Mouse (Mus musculus): ENCODE measurements around the gene Nek9.
A peak's percentile ranks its signal among the peaks of the same experiment; 100 is the strongest.

Nek9 gene

GRCm38 (mm10) chr12:85347196-85347595 lies 8.0 kb upstream of the Nek9 start:
- DNase-seq (ENCODE audit: low read depth, low spot score) = no peak

GRCm38 (mm10) chr12:85346374-85346773 lies 7.2 kb upstream of the Nek9 start:
- DNase-seq (ENCODE audit: low read depth, low spot score) = peak; percentile 41

GRCm38 (mm10) chr12:85345559-85345958 lies 6.4 kb upstream of the Nek9 start:
- no peak for DNase-seq (ENCODE audit: low read depth, low spot score)

- DNase-seq (ENCODE audit: low read depth, low spot score) = no peak
These were observed 5.1 kb upstream of the Nek9 start for GRCm38 (mm10) chr12:85344252-85344651.

GRCm38 (mm10) chr12:85342310-85342709 lies 3.1 kb upstream of the Nek9 start:
- DNase-seq (ENCODE audit: low read depth, low spot score) = peak; percentile 77

GRCm38 (mm10) chr12:85341131-85341530 lies 2.0 kb upstream of the Nek9 start:
- peak; percentile 68 for DNase-seq (ENCODE audit: low read depth, low spot score)

GRCm38 (mm10) chr12:85339947-85340346 lies 785 bp upstream of the Nek9 start:
- no peak for DNase-seq (ENCODE audit: low read depth, low spot score)

GRCm38 (mm10) chr12:85338815-85339214 lies 347 bp downstream of the Nek9 start:
- DNase-seq (ENCODE audit: low read depth, low spot score) = no peak

- no peak for DNase-seq (ENCODE audit: low read depth, low spot score)
These were observed 1.4 kb downstream of the Nek9 start for GRCm38 (mm10) chr12:85337567-85338311.

GRCm38 (mm10) chr12:85330153-85330552 lies 9.0 kb downstream of the Nek9 start:
- no peak for DNase-seq (ENCODE audit: low read depth, low spot score)

GRCm38 (mm10) chr12:85308651-85309050 lies 30.5 kb downstream of the Nek9 start:
- no peak for DNase-seq (ENCODE audit: low read depth, low spot score)

GRCm38 (mm10) chr12:85305247-85305892 lies 33.8 kb downstream of the Nek9 start:
- DNase-seq (ENCODE audit: low read depth, low spot score) = peak; percentile 81

- no peak for DNase-seq (ENCODE audit: low read depth, low spot score)
These were observed 34.4 kb downstream of the Nek9 start for GRCm38 (mm10) chr12:85304725-85305124.

GRCm38 (mm10) chr12:85303256-85303655 lies 35.9 kb downstream of the Nek9 start:
- DNase-seq (ENCODE audit: low read depth, low spot score) = no peak

- no peak for DNase-seq (ENCODE audit: low read depth, low spot score)
These were observed 40.4 kb downstream of the Nek9 start for GRCm38 (mm10) chr12:85298835-85299180.

- DNase-seq (ENCODE audit: low read depth, low spot score) = no peak
These were observed 40.9 kb downstream of the Nek9 start for GRCm38 (mm10) chr12:85298127-85298834.

- DNase-seq (ENCODE audit: low read depth, low spot score) = no peak
These were observed 41.7 kb downstream of the Nek9 start for GRCm38 (mm10) chr12:85297345-85297997.

GRCm38 (mm10) chr12:85296915-85297314 lies 42.2 kb downstream of the Nek9 start:
- DNase-seq (ENCODE audit: low read depth, low spot score) = no peak

GRCm38 (mm10) chr12:85295506-85295905 lies 43.7 kb downstream of the Nek9 start:
- no peak for DNase-seq (ENCODE audit: low read depth, low spot score)

GRCm38 (mm10) chr12:85292906-85293305 lies 46.3 kb downstream of the Nek9 start:
- DNase-seq (ENCODE audit: low read depth, low spot score) = no peak

GRCm38 (mm10) chr12:85292288-85292687 lies 46.9 kb downstream of the Nek9 start:
- no peak for DNase-seq (ENCODE audit: low read depth, low spot score)

- DNase-seq (ENCODE audit: low read depth, low spot score) = no peak
These were observed 47.6 kb downstream of the Nek9 start for GRCm38 (mm10) chr12:85291541-85291940.
